Mouse (Mus musculus): ENCODE measurements at regions not wholly inside any gene's neighbourhood (a gene's known extent, or its start where the extent isn't known, plus 50 kb on each side); places are given as distances from the start of the nearest gene placed in this dataset.

DNA sequence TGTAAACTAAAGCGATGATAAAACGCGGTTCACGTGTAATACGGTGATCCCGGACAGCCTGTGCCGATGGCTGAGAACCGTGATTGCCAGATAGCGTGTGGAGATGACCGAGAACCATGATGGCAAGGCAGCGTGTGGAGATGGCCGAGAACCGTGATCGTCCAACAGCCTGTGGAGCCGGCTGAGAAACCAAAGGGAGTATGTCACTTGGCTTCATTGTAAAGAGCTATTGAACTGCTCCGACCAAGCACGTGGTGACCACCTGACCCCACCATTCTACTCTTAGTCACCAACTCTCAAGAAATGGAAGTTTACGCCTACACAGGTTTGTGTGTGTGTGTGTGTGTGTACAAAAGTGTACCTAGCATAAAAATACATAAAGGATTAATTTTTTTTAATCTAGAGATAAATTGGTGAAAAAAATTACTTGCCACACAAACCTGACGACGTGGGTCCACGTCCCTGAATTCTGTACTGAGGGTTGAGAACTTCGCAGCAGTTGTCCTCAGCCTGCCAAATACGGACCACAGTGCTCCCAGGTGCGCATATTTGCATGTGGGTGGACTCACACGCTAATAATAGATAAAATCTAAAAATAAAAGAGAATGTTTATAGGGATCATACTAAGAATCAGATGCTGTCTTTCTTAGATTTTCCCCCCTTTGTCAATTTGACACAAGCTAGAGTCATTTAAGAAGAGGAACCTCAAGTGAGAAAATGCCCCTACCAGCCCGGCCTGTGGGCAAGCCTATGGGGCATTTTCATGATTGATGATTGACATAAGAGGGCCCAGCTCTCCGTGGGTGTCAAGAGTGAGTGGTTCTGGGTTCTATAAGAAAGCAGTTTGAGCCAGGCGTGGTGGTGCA, 56.6 kb upstream of the Mef2a start:
- DNase-seq (ENCODE audit: low read depth, low spot score), result no peak

DNA sequence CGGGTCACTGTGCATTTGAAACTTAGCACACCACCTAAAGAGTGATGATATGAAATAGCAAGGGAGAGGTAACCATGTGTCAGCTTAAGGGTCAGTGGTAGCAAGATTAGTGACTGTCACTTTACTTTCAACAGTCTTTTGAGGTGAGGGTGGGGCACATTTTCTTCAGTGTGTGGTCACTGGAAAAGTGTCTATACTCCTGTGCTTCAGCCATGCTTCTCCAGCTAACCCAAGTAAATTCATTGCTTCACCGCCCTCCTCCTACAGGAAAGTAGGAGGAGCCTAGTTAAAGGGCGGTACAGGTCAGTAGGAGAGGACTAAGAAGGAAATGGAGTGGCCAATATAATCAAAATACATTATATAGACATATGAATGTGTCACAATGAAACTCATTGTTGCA, 55.7 kb upstream of the Mef2a start:
- no peak for DNase-seq (ENCODE audit: low read depth, low spot score)

DNA sequence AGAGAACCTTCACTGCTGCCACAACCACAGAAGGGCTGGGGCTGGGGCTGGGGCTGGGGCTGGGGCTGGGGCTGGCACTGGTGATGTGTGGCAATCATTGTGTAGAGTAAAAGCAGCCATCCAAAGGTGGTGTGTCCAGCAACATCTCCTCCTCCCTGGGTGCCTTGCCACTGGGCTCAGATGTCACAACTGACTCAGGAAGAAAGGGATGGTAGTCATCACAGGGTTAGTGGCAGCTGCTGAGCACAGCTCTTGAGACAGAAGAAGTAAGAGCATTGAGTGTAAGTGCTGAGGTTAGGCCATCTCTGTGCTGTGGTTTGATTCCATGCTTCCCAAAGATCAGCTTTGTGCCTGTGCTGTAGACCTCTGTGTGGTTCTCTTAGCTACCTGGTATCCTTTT, 53.4 kb upstream of the Mef2a start:
- no peak for DNase-seq (ENCODE audit: low read depth, low spot score)

- no peak for DNase-seq (ENCODE audit: low read depth, low spot score)
Observed at GRCm38 (mm10) chr7:67425581-67425980, 52.9 kb upstream of the Mef2a start.

- no peak for DNase-seq (ENCODE audit: low read depth, low spot score)
Observed at GRCm38 (mm10) chr7:67424810-67425485, 52.3 kb upstream of the Mef2a start.
